Mouse (Mus musculus): Measurements from ENCODE around the gene Rspo1. TPM values are rescaled to one million over a fixed set of nuclear protein-coding genes. Genes with fewer than 3 reads are reported as not detected.

Rspo1 gene
- polyA plus RNA-seq, 1 experiment from 2014 or later, result 46.8 TPM

Other genes with a start within 250 kb of the Rspo1 start
- gene Inpp5b, start 244.6 kb upstream of the Rspo1 start, polyA plus RNA-seq (2016; fragmentation: Nextera tagmentation; extraction: Ambion mirVana), result 28.8 and 29.4 TPM in 2 replicates
- gene Mtf1, start 184.3 kb upstream of the Rspo1 start, polyA plus RNA-seq (2016; fragmentation: Nextera tagmentation; extraction: Ambion mirVana), result 20.4 and 22.3 TPM in 2 replicates
- 43.1 and 44.1 TPM in 2 replicates for gene Yrdc, start 135.8 kb upstream of the Rspo1 start, polyA plus RNA-seq (2016; fragmentation: Nextera tagmentation; extraction: Ambion mirVana)
- gene 1110065P20Rik, start 135.2 kb upstream of the Rspo1 start, polyA plus RNA-seq (2016; fragmentation: Nextera tagmentation; extraction: Ambion mirVana), result 39.3 and 42.9 TPM in 2 replicates
- 2.3 and 2.6 TPM in 2 replicates for gene Maneal, start 124.3 kb upstream of the Rspo1 start, polyA plus RNA-seq (2016; fragmentation: Nextera tagmentation; extraction: Ambion mirVana)
- gene Epha10, start 105.5 kb upstream of the Rspo1 start, polyA plus RNA-seq (2016; fragmentation: Nextera tagmentation; extraction: Ambion mirVana), result 1.1 and 1.3 TPM in 2 replicates
- gene 9930104L06Rik, start 49.4 kb upstream of the Rspo1 start, polyA plus RNA-seq (2016; fragmentation: Nextera tagmentation; extraction: Ambion mirVana), result 16.4 and 17.5 TPM in 2 replicates
- 293 and 297 TPM in 2 replicates for gene Cdca8, start 47.1 kb upstream of the Rspo1 start, polyA plus RNA-seq (2016; fragmentation: Nextera tagmentation; extraction: Ambion mirVana)
- 99.7 and 107 TPM in 2 replicates for gene Gnl2, start 30.2 kb downstream of the Rspo1 start, polyA plus RNA-seq (2016; fragmentation: Nextera tagmentation; extraction: Ambion mirVana)
- gene Dnali1, start 79.3 kb downstream of the Rspo1 start, polyA plus RNA-seq (2016; fragmentation: Nextera tagmentation; extraction: Ambion mirVana), result 0.28 and 0.30 TPM in 2 replicates
- 28.5 and 30.8 TPM in 2 replicates for gene Snip1, start 80.2 kb downstream of the Rspo1 start, polyA plus RNA-seq (2016; fragmentation: Nextera tagmentation; extraction: Ambion mirVana)
- gene Meaf6, start 98.7 kb downstream of the Rspo1 start, polyA plus RNA-seq (2016; fragmentation: Nextera tagmentation; extraction: Ambion mirVana), result 82.6 and 96.5 TPM in 2 replicates
- 0.17 and 0.26 TPM in 2 replicates for gene Zc3h12a, start 141.4 kb downstream of the Rspo1 start, polyA plus RNA-seq (2016; fragmentation: Nextera tagmentation; extraction: Ambion mirVana)

Measured in forebrain, embryonic 10.5 days (tissue).